Mouse (Mus musculus): Measurements from ENCODE around the gene Olfr183.
"Not testable (repeated sequence)": the region's sequence is repeated elsewhere in the genome, so short reads cannot be mapped to it uniquely, and the experiment has no call there.

Gene Olfr183

DNA sequence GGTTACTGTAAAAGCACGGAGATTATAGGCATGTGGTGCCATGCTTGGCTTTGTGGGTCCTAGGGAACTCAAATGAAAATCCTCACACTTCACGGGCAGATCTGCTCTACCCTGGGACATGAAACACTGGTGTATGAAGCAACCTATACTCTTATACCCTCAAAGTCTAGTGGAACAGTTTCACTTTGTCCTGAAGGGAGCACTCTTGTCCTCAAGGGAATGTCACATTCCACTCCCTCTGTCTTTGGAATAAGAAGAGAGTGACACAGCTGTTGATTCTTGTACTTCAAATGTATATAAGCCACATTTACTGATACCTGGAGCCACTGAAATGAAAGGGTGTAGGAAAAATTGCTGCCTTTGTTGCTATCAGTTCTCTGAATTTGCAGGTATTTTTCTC is at the start of gene Olfr183:
Olfr183 (plus strand) TSS at position 301 of the 400 bp plus-strand sequence.
- no peak for DNase-seq (ENCODE audit: low read depth)

DNA sequence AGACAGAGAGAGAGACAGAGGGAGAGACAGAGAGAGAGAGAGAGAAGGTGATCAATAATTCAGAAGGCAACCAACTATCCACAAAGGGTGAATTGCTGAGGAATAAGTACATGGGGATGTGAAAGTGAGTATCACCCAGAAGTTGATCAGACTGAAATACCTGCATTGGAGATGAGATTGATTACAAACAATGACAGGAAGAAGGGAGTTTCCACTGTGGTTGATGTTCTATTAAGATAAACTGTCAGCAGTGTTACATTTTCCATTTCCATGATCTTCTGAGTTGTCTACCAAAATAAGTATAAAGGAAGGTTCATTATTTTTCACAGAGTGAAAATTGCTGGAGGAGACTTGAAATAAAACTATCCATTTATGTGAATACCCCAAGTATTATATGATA is 12.0 kb downstream of the Olfr183 start:
- peak; percentile 2 for DNase-seq (ENCODE audit: low read depth)

DNA sequence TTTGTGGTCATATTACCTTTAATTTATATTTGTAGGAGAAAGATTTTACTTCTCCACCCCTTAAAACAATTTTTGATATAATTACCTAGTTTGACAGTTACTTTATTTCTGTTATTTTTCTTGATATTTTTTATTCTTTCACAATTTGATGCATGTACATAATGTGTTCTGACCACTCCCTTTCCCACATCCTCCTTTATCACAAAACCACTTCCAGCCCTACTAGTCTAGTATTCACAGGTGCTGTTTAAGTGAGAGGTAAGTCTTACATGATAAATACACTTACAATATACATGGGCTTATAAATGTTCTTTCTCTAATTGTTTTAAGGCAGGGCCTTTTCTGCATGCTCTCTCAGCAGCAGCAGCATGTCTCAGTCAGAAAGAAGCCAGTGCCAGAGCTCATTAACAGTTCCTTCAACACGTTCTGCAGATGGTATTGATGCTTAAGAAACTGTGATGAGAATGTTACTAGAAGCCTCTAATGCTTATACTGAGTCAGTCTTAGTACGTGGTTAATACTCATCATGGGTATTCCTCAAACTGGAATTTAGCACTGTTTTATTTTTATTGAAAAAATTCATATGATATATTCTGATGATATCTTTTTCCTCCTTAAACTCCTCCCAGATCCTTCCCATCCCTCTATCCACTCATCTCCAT is 18.3 kb downstream of the Olfr183 start:
- DNase-seq (ENCODE audit: low read depth): no peak

DNA sequence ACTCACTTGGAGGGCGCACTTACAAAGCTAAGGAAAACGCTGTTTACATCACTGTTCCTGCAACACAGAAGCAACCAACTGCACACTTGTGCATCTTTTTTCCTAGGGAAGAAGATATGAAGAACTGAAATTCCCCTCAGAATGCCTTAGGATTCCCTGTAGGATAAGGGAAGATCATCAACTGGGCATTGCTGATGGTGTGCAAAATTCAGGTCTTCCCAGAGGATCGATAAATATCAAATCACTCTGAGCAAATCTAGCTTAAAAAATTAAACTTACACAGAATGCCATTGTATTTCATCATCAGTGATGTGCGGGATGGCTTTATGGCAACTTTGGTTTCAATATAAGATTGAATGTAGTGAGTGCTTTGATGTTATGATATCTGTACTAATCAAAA is 35.0 kb downstream of the Olfr183 start, which contains the start of gene Olfr186:
Olfr186 (minus strand) TSS at position 101 of the 400 bp plus-strand sequence.
- no peak for DNase-seq (ENCODE audit: low read depth)

DNA sequence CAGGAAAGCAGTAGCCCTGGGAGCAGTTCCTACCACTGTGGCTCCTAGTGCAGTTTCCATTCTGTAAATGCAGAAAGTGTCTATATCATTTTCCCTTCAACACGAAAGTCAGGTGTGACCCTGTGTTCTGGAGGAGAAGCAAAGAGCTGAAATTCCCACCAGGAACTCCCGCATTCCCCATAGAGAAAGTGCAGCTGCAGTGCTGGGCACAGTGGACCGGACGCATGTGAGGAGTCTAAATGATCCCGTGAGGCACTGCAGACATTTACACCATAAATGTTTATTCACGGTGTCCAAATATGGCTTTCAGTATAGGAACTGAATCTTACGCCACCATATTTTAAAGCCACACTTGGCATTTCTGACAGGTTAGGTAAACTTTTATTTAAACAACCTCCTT is 44.6 kb downstream of the Olfr183 start, which contains the start of gene Olfr187:
Olfr187 (minus strand) TSS at position 58 of the 400 bp plus-strand sequence.
- DNase-seq (ENCODE audit: low read depth): no peak

DNA sequence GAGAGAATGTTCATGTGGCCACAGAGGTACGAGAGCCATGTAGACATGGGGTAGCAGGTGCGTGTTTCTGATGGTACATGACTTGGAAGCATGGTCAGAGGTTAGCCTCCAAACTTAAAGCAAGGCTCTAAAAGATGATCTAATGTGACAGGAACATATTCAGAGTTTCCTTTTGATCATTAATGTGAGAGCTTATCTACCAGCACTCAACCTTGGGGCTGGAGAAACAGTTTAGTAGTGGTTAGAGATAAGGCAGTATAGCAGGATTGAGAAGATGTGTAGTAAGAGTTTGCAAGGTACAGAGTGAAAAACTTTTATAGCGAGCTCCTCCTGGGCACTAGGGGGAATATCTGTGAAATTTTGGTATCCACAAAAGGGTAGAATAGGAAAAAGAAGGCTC is 50.7 kb downstream of the Olfr183 start:
- DNase-seq (ENCODE audit: low read depth): no peak

DNA sequence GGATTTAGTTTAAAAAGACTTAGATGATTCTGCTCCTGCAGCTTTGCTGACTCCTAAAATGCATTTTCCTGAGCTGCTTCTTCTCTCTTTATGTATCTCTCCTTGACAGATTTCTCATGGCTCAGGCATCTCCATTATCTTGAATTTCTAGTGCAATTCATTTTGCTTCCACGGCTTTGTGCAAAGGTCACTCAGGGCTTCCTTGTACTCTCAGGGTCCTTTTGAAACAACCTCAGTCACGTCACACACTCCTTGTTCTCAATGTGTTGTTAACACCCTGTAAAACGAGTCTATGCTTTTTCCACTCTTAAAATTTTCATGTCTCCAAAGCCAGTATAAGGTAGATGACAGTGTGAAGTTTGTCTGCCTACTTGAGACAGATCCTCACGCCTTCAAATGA is 52.4 kb downstream of the Olfr183 start:
- no peak for DNase-seq (ENCODE audit: low read depth)

DNA sequence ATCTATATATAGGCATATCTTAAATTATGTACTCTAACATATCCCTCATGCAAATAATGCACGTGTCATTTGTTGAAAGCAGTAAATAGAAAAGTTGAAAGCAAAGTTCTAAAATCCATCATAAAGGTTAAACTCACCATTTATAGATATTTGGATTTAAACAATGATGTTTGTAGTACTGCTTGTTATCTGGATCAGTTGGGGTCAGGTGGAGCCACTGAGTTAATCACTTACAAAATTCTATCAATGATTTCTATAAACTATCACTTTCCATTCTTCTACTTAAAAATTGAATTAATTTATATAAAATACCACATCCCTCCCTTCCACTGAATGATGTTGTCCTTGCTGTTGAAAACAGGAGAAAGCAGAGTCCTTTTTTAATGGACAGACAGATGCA is 53.7 kb downstream of the Olfr183 start:
- no peak for DNase-seq (ENCODE audit: low read depth)

DNA sequence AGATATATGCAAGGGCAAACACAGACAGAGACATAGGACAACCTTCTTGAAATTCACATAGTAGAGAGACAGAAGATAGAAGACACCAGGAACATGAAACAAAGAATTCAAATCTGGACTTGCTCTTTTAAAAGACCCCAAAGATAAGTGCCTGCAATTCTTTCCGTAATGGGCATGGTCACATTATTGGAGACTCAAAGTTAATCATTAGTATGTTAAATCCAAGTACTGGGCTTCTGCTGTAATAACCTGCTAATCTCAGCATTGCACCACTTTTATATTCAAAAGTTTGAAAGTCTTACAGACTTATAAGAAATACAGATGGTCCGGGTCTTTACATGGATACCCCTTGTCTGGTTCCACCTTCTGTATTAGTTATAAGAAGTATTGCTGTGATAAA is 54.1 kb downstream of the Olfr183 start:
- DNase-seq (ENCODE audit: low read depth): not testable (repeated sequence)
